Mouse (Mus musculus): ENCODE data around the gene Mllt6. TPM values are rescaled to one million over a fixed set of nuclear protein-coding genes. Genes with fewer than 3 reads are reported as not detected.
A peak's percentile ranks its signal among the peaks of the same experiment; 100 is the strongest.
"Not testable (repeated sequence)": the region's sequence is repeated elsewhere in the genome, so short reads cannot be mapped to it uniquely, and the experiment has no call there.

Gene Mllt6
- 10 to 100 TPM; 68.8 to 84.0 (median 69.8) TPM for total RNA-seq (2022)

GRCm38 (mm10) chr11:97662893-97663527 lies at the start of gene Mllt6:
Gene Mllt6 (plus strand): TSS chr11:97663414.
- peak; percentile 75 for DNase-seq (ENCODE audit: low spot score)

GRCm38 (mm10) chr11:97615276-97615675 lies 47.9 kb upstream of the Mllt6 start:
- no peak for DNase-seq (ENCODE audit: low spot score)

- DNase-seq (ENCODE audit: low spot score), result no peak
Observed at GRCm38 (mm10) chr11:97618368-97618767, 44.8 kb upstream of the Mllt6 start.

- DNase-seq (ENCODE audit: low spot score), result no peak
Observed at GRCm38 (mm10) chr11:97619391-97619795, 43.8 kb upstream of the Mllt6 start.

GRCm38 (mm10) chr11:97622440-97622839 lies 40.8 kb upstream of the Mllt6 start:
- DNase-seq (ENCODE audit: low spot score), result peak; percentile 60

- DNase-seq (ENCODE audit: low spot score), result no peak
Observed at GRCm38 (mm10) chr11:97623166-97623565, 40.0 kb upstream of the Mllt6 start.

GRCm38 (mm10) chr11:97625551-97625950 lies 37.7 kb upstream of the Mllt6 start:
- DNase-seq (ENCODE audit: low spot score), result no peak

DNA sequence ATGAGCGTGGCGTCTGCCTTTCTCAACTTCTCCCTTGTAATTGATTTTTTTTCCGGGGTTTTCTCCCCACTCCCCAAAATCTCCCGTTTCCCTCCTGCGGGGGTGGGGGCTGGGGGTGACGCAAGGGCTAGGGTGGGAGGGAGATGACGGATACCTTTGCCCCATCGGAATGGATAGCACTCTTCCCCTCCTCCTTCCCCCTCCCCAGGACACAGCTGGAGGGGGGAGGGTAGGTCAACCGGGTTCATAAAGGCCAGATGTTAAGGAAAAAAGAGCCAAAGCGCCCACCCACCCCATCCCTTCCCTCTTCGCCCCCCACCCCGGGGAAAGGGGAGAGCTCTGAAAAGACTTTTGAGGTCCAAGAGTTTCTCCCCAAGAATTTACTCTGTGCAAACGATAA lies 36.8 kb upstream of the Mllt6 start:
- no peak for DNase-seq (ENCODE audit: low spot score)

- no peak for DNase-seq (ENCODE audit: low spot score)
Observed at GRCm38 (mm10) chr11:97626850-97627249, 36.4 kb upstream of the Mllt6 start.

DNA sequence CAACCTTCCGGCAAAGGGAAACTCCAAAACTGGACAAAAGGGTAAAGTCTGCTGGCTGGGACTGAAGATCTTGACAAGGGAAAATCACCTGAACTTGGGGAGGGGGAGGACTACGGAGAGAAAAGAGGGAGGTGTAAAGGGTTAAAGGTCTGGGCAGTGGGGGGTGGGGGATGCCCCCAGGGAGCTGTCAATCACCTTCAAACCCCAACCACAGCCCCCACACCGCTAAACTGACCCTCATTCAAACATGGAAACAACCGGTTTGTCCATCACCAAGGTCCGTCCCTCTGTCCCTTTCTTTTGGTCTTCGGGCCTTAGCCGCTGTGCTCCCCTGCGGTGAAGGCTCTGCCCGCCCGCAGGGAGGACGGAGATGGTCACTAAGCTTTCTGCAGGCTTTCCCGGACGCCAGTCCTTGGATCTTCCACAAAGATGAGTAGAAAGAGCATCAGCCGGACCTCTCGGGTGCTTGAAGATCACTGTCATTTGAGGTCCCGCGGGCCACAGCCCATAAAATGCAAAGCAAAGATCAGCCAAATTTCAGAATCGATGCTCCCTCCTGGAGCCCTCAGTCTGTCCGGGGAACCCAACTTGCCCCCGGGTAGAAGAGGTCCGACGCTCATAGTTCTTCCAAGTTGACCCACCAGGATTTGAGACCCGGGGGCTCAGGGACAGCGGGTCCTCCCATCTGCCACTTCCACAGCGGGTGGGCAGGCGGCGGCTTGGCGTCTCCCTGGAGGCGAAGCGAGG lies 35.5 kb upstream of the Mllt6 start:
- no peak for DNase-seq (ENCODE audit: low spot score)

DNA sequence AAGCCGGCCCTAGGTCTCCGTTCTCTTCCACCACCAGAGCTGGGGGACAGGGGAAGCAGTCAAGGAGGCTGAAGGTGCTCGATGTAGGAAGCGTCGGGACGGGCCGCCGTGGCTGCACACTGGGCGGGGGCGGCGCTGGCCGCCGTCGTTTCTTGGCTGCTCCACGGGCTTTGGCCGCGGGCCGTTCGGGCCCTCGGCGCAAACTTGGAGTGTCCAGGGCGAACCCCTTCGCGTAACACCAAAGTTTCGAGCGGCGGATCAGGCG lies 35.0 kb upstream of the Mllt6 start:
- DNase-seq (ENCODE audit: low spot score), result no peak

DNA sequence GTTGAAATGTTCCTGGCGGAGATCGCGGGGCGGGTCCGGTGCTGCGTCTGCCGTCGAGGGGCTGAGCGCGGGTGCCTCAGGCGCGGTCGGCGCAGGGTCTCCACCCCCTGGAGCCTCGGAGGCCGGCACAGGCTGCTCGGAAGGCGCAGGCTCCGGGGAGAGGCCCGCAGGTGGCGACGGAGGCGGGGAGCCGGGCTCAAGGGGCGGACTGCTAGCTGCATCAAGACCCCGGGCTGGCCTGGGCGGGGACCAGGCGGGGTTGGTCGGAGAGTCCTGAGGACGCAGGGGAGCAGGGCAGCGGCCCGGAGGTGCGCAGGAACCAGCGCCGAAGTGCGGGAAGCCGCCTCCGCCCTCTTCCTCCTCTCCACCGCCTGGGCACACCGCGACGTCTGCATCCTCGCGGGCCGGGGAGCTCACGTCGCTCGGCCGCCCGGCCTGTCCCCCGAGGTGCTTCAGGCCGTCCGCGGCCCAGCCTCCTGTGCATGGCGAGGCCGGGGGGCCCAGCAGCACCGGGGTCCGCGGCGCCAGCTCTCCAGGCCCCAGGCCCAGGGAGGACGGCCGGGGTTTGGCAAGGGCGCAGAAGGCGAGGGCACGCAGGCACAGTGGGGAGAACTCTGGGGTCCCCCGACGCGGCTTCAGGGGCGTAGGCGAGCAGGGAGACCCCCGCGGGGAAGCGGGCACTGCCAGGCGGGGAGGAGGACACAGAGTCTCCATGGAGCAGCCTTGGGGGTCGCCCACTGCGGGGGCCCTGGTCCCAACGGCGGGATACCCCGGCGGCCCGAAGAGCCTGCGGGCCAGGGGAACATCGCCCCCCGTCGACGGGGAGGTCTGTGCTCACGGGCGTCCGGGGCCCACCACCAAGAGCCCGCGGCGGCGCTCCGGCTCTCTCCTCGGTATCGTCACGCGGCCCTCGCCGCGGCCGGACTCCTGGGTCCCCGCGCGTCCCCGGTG lies 34.4 kb upstream of the Mllt6 start:
- no peak for DNase-seq (ENCODE audit: low spot score)

GRCm38 (mm10) chr11:97629576-97629975 lies 33.6 kb upstream of the Mllt6 start, which contains the start of gene Epop:
Gene Epop (minus strand): TSS chr11:97629702.
- peak; percentile 76 for DNase-seq (ENCODE audit: low spot score)

DNA sequence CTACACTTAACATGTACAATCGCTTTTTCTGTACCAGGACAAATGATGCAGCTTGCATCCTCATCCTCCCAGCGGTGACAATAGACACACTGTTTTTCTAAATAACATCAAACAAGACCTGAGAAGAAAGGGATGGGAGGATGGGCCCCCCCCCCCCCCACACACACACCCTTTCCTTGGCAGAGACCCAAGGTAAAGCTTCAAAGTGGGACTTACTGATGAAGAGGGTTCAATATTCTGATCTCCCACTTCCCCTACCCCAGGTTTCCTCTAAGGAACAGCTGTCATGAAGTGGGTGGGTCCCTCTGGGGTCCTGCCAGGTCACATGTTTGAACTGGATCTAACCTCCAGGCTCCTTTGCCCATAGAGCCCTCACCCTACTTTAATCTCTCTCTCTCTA lies 32.2 kb upstream of the Mllt6 start:
- no peak for DNase-seq (ENCODE audit: low spot score)

DNA sequence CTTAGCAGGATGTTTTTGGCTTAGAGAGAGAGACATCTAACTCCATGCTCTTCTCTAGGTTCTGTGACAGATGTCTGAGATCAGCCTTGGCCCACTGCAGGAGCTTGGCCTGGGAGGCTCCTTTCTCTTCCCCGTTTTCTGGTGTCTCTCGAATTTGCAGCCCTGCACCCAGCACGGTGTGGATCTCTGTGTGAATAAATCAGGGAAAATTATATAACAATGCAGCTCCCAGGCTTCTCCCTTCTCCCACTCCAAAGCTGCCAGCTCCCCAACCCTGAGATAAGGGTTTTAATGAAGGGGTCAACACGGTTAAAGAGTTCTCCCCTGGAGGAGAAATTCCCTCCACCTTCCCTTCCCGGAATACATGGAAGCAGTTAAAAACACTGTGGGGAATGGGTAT lies 31.7 kb upstream of the Mllt6 start:
- DNase-seq (ENCODE audit: low spot score), result no peak

DNA sequence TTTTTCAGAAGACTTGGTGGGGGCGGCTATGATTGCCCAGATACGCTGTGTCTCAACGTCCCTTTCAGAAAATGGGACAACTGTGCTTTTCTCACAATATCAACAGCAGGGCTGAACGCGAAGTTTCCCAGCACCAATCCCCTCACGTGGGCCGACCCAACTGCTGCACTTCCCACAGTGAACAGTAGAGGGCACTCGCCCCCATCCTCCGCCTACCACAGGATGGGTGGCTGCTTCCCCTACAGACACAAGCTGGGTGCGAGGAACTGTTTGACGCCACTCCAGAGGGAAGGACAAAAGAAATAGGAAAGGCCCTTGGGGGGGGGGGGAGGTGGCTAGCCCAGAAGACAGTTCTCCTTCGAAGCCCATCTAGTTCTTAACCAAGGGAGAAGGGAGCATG lies 31.3 kb upstream of the Mllt6 start:
- peak; percentile 77 for DNase-seq (ENCODE audit: low spot score)

DNA sequence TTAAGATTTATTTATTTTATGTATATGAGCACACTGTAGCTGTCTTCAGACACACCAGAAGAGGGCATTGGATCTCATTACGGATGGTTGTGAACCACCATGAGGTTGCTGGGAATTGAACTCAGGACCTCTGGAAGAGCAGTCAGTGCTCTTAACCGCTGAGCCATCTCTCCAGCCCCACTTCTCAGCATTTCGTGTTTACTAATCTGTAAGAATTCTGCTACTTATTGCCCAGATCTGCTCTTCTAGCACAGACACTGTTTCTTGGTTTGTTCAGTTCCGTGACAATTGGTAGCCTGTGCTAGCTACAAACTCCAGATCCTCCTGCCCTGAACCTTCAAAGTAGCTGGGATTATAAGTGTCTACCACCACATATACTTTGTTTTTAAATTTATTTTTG lies 30.8 kb upstream of the Mllt6 start:
- DNase-seq (ENCODE audit: low spot score), result not testable (repeated sequence)

DNA sequence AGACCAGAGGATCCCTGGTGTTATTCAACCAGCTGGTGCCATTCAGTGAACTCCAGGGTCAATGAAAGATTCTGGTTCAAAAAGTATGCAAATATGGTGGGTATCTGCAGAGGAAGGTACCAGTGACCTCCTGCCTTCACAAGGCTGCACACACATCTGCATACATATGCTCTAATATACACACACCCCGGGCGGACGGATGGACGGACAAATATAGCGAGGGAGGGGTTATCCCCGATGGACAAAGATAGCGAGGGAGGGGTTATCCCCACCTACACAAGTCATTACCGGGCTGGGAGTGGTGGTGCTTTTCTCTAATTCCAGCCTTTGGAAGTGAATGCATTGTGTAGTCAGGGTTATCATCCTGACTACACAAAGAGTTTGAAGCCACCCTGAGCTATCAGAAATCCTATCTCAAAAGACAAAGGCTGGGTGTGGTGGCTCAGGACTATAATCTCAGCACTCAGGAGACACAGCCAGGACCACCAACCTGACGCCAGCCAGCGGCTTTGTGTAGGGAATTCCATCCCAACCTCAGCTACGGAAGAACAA lies 27.7 kb upstream of the Mllt6 start:
- DNase-seq (ENCODE audit: low spot score), result no peak

- DNase-seq (ENCODE audit: low spot score), result no peak
Observed at GRCm38 (mm10) chr11:97641668-97642067, 21.5 kb upstream of the Mllt6 start.

DNA sequence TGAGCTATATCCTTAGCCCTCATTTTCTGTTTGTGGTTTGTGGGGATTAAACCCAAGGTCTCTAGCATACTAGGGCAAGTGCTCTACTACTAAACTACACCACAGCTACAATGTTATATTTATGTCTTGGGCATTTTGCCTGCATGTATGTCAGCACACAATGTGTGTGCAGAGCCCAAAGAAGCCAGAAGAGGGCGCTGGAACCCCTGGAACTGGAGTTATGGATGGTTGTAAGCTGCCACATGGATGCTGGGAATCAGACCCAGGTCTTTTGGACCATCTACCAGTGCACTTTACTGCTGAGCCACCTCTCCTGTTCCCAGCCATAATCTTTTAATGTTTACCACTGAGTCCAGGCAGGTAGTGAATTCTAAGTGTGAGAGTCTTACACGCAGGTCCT lies 20.5 kb upstream of the Mllt6 start:
- no peak for DNase-seq (ENCODE audit: low spot score)

- no peak for DNase-seq (ENCODE audit: low spot score)
Observed at GRCm38 (mm10) chr11:97643380-97644055, 19.7 kb upstream of the Mllt6 start.

DNA sequence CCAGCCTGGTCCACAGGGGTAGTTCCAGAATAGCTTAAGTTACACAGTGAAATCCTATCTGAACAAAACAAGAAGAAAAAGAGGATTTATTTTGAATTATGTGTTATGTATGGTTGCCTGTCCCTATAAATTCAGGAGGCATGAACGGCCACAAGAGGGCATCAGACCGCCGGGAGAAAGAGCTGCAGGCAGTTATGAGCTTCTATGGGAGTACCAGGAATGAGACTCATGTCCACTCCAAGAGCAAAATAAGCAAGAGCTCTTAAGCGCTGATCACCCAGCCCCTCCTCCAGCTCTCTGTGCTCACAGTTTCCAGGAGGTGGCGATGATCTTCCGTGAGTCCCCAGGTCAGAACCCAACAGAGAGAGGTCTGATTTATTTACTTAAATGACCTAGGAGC lies 18.4 kb upstream of the Mllt6 start:
- peak; percentile 69 for DNase-seq (ENCODE audit: low spot score)
